Mouse (Mus musculus) liver (tissue): ENCODE measurements at regions not wholly inside any gene's neighbourhood (a gene's known extent, or its start where the extent isn't known, plus 50 kb on each side); places are given as distances from the start of the nearest gene placed in this dataset.

Experiments
- DNase-seq: peaks from one replicate; pipeline ENCODE4 v3.0.0-alpha.2; 2020; ENCODE audit warnings: mixed read lengths

DNA sequence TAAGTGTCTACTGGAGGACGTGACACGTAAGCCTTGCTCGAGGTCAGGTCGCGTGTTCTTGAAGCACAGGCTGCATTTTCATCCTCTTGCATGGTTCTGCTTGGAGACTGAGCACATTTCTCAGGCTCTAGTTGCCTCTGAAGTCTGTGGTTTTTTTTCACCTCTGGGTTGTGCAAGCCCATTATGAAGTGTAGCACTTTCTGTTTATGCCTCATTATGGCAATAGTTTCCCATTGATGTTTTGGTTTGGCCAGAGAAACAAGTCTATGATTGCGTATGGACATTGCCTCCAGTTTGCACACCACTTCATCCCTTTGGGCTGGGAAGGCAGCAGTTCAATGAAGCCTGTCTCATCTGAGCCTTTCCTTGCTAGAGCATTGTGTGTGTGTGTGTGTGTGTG is 72.4 kb upstream of the Nr2f2 start:
- DNase-seq, result no peak

DNA sequence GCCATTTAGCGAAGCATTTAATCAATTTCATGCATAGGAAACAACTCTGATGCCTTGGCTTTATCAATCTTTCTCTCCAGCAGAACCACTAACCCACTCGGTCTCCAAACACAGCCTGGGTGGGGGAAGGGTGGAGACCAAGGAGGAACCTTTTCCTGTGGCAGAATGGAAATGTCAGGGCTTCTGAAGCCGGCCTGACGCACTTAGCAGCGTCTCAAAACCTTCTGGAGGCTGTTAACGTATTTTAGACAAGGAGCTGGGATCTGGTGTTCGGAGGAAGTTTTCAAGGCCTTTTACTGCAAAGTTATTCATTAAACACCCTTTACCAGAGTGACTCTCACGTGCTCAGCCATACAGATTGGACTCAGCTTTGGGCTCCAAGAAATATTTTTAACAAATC is 67.3 kb upstream of the Nr2f2 start:
- DNase-seq, result no peak

DNA sequence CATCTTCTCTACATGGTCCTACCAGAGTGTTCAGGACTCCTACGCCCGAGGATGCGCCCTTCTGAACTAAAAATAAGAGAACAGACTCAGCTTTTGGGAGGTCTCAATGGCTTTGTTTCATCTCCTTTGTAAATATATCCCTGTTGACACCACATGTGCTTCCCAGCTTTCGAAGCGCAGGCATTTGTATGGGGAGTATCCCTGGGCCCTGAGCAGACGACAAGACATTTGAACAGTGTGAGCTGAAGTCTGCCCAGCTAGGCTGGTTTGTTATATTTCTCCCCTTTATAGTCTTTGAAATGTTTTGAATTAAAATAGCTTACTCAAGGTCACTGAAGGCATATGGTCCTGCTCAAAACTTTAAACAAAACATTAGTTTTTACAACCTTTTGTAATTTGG is 66.8 kb upstream of the Nr2f2 start:
- DNase-seq, result no peak

DNA sequence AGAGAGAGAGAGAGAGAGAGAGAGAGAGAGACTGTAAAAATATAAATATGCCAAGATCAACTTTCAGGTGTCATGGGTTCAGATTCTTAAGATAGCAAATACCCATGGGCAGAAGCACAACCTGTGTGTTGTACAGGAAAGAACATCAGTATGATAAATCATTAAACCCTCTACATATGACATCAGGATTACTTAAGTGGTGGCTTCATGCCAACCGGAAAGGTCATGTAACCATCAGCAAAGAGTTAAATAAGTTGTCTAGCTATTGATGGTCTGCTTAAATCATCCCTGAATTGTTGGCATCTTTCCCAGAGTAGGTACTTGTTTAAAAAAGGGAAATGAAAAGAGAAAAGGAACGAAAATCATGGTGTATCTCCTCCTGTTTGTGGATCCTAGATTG is 65.2 kb upstream of the Nr2f2 start:
- no peak for DNase-seq

DNA sequence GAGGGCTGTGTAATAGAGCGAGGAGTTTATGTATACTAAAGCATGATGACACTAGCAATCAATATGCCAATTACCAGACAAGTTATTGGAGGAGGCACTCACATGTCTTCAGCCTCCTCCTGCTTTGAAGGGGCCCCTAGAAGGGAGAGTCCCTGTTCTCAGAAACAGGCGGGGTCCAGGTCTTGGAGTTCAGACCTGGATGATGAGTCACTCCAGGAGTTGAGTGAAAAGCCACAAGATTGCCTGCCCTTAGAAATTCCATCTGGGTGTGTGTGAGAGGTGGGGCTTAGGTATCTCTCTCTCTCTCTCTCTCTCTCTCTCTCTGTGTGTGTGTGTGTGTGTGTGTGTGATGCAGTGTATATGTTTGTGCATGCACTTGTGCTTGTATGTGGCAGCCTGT is 62.8 kb upstream of the Nr2f2 start:
- no peak for DNase-seq

DNA sequence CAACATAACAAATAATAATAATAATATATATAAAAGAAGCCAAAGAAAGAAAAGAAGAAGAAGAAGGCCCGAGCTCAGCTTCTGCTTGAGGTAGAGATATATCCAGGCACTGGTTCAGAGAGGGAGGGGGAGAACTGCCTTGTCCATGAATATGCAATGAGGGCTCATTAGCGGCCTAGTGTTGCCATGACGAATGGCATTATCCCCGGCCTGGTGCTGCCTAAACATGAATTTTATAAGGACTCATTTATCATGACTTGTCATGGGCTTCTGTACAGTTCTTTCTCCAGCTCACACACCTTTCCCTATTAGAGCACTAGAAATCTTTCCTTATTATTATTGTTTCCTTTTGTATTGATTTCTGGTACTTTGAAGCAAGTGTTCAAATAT is 57.7 kb upstream of the Nr2f2 start:
- DNase-seq, result no peak

DNA sequence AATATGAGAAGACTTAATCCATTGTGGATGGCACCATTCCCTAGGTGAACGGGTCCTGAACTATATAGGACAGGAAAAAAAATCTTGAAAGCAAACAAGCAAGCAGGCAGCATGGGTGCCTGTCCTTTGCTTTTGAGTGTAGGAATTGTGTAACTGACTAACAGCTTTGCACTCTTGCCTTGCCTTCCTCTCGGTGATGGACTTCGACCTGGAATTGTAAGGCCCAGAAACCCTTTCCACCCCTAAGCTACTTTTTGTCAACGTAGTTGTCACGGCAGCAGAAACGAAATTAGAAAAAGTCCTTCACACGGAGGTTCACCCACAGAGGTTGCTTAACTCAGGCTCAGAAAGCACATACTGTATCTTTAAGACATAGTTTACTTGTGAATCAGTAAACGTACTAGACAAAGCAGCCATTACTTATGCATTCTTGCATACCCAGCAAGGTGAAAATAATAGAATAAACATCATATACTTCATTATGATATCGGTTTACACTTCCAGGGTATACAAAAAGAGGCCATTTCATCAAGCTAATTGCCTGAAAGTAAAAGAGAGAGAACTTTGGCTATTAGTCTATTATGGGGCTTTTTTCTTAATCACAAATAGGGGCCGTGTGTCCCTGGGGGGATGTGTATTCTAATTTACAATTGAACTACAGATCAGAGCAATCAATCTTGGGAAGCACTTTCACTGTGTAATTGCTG is 57.1 kb upstream of the Nr2f2 start:
- no peak for DNase-seq

DNA sequence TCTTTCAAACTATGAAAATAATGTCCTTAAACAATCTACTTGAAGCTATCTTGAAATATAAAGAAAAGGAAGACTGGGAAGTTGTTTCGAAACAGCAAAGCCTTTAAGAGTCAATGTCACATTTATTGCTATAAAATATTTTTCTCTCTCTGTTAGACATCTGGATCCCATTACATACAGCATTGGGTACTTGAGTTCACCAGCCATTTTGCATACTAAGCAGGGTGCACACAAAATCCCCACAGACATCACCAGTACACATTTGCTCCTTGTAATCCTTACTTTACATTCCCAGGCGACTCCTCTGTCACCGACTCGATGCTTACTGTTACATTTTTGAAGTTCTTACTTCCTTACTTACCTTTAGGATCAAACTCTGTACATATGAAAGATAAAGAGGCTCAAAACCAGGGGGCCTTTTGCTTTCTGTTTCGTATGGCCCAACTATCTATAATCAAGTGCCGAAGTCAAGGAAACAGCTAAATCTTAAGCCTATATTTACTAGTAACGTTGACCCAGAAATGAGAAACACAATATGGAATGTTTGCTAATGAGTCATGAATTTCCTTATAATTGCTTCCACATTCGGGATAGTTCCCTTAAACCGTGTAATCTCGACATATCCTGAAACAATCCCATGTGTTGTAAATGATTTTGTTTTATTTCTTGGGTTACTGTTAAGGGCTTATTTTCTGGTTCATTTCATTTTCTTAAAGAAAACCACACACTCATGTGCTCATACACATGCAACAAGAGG is 49.8 kb upstream of the Nr2f2 start:
- DNase-seq, result no peak
